Mouse (Mus musculus): ENCODE measurements at regions not wholly inside any gene's neighbourhood (a gene's known extent, or its start where the extent isn't known, plus 50 kb on each side); places are given as distances from the start of the nearest gene placed in this dataset.

GRCm38 (mm10) chr13:73031217-73031616, 229.1 kb upstream of the Irx4 start:
- Histone ChIP-seq H3K27ac (no peak overlapping the region), H3K4me1 (peaks cover 23% of the 10 kb centered on the region), H3K9ac (no peak overlapping the region), H3K4me2 (replicated peaks) (no peak overlapping the region), H3K4me3 (no peak overlapping the region), H3K36me3 (no peaks in the 10 kb centered on the region), H3K27me3 (peaks cover 7% of the 10 kb centered on the region; the same call in 1 of the 2 replicates), H3K9me3 (replicated peaks) (no peaks in the 10 kb centered on the region)
- 83% methylated on average over 3 of the region's 3 CpGs for WGBS
- ATAC-seq (ENCODE audit: low FRiP score) = no peak

- no peak for ATAC-seq (ENCODE audit: low FRiP score)
- no peaks in the 10 kb centered on the region for H3K9me3 ChIP-seq (replicated peaks)
- WGBS = 30% methylated on average over 3 of the region's 3 CpGs
- H3K4me3 ChIP-seq = no peak overlapping the region
- no peak overlapping the region for H3K4me2 ChIP-seq (replicated peaks)
- peaks cover 27% of the 10 kb centered on the region for H3K4me1 ChIP-seq
- peaks cover 13% of the 10 kb centered on the region; the same call in 1 of the 2 replicates for H3K27me3 ChIP-seq
- H3K27ac ChIP-seq = no peak overlapping the region
- no peak overlapping the region for H3K9ac ChIP-seq
- H3K36me3 ChIP-seq = no peaks in the 10 kb centered on the region
Measured at GRCm38 (mm10) chr13:73033055-73033454, 227.2 kb upstream of the Irx4 start.

GRCm38 (mm10) chr13:73034065-73034831, 226.0 kb upstream of the Irx4 start:
- H3K27me3 ChIP-seq = peaks cover 22% of the 10 kb centered on the region

GRCm38 (mm10) chr13:73034886-73035285, 225.4 kb upstream of the Irx4 start:
- 33% methylated on average over 10 of the region's 10 CpGs for WGBS
- H3K4me1 ChIP-seq = peaks cover 27% of the 10 kb centered on the region
- no peaks in the 10 kb centered on the region for H3K36me3 ChIP-seq
- peak overlapping the region; percentile 64 for H3K27ac ChIP-seq
- H3K9me3 ChIP-seq (replicated peaks) = no peaks in the 10 kb centered on the region
- H3K9ac ChIP-seq = no peak overlapping the region
- no peak overlapping the region for H3K4me2 ChIP-seq (replicated peaks)
- no peak overlapping the region for H3K4me3 ChIP-seq
- H3K27me3 ChIP-seq = peaks cover 23% of the 10 kb centered on the region
- ATAC-seq (ENCODE audit: low FRiP score) = peak; percentile 81

More at GRCm38 (mm10) chr13:73034065-73034831, 226.0 kb upstream of the Irx4 start:
- Histone ChIP-seq H3K36me3 (no peaks in the 10 kb centered on the region), H3K9ac (no peak overlapping the region), H3K4me1 (peaks cover 27% of the 10 kb centered on the region), H3K4me3 (no peak overlapping the region), H3K27ac (peak overlapping the region; percentile 64), H3K4me2 (replicated peaks) (no peak overlapping the region), H3K9me3 (replicated peaks) (no peaks in the 10 kb centered on the region)
- WGBS = 10% methylated on average over 10 of the region's 10 CpGs
- peak; percentile 93 for ATAC-seq (ENCODE audit: low FRiP score)

- no peaks in the 10 kb centered on the region for H3K36me3 ChIP-seq
- peaks cover 23% of the 10 kb centered on the region for H3K27me3 ChIP-seq
- H3K4me2 ChIP-seq (replicated peaks) = no peak overlapping the region
- 25% methylated on average over 2 of the region's 2 CpGs for WGBS
- H3K4me3 ChIP-seq = no peak overlapping the region
- H3K4me1 ChIP-seq = peaks cover 27% of the 10 kb centered on the region
- H3K9ac ChIP-seq = no peak overlapping the region
- H3K27ac ChIP-seq = peak overlapping the region; percentile 80
- peak; percentile 26; the same call in 1 of the 2 replicates for ATAC-seq (ENCODE audit: low FRiP score)
- H3K9me3 ChIP-seq (replicated peaks) = no peaks in the 10 kb centered on the region
Measured at GRCm38 (mm10) chr13:73035336-73035940, 224.8 kb upstream of the Irx4 start.

GRCm38 (mm10) chr13:73039731-73040130, 220.5 kb upstream of the Irx4 start:
- 84% methylated on average over 5 of the region's 5 CpGs for WGBS
- Histone ChIP-seq H3K4me1 (peaks cover 32% of the 10 kb centered on the region), H3K9me3 (replicated peaks) (no peaks in the 10 kb centered on the region; the same call in 1 of the 2 replicates), H3K9ac (no peak overlapping the region), H3K27me3 (peaks cover 29% of the 10 kb centered on the region), H3K36me3 (no peaks in the 10 kb centered on the region), H3K4me2 (replicated peaks) (no peak overlapping the region), H3K27ac (no peak overlapping the region), H3K4me3 (no peak overlapping the region)
- ATAC-seq (ENCODE audit: low FRiP score) = no peak

- H3K4me2 ChIP-seq (replicated peaks) = no peak overlapping the region
- peak overlapping the region; percentile 69 for H3K27ac ChIP-seq
- no peaks in the 10 kb centered on the region; the same call in 1 of the 2 replicates for H3K9me3 ChIP-seq (replicated peaks)
- ATAC-seq (ENCODE audit: low FRiP score) = peak; percentile 93
- no peak overlapping the region for H3K4me3 ChIP-seq
- no peaks in the 10 kb centered on the region for H3K36me3 ChIP-seq
- 30% methylated on average over 14 of the region's 14 CpGs for WGBS
- peaks cover 29% of the 10 kb centered on the region for H3K27me3 ChIP-seq
- H3K9ac ChIP-seq = no peak overlapping the region
- peaks cover 19% of the 10 kb centered on the region for H3K4me1 ChIP-seq
Measured at GRCm38 (mm10) chr13:73041233-73042040, 218.8 kb upstream of the Irx4 start.

- peak; percentile 86 for ATAC-seq (ENCODE audit: low FRiP score)
- no peaks in the 10 kb centered on the region for H3K9me3 ChIP-seq (replicated peaks)
- peaks cover 36% of the 10 kb centered on the region for H3K4me1 ChIP-seq
- peak overlapping the region; percentile 26 for H3K4me2 ChIP-seq (replicated peaks)
- H3K27ac ChIP-seq = peak overlapping the region; percentile 23; the same call in 1 of the 2 replicates
- peaks cover 58% of the 10 kb centered on the region for H3K27me3 ChIP-seq
- H3K4me3 ChIP-seq = no peak overlapping the region
- no peak overlapping the region for H3K9ac ChIP-seq
- 25% methylated on average over 13 of the region's 13 CpGs for WGBS
- H3K36me3 ChIP-seq = no peaks in the 10 kb centered on the region
Measured at GRCm38 (mm10) chr13:73069840-73070530, 190.3 kb upstream of the Irx4 start.

GRCm38 (mm10) chr13:73070531-73070908, 189.8 kb upstream of the Irx4 start:
- Histone ChIP-seq H3K36me3 (no peaks in the 10 kb centered on the region), H3K9me3 (replicated peaks) (no peaks in the 10 kb centered on the region), H3K27me3 (peaks cover 53% of the 10 kb centered on the region), H3K4me1 (peaks cover 36% of the 10 kb centered on the region), H3K9ac (no peak overlapping the region), H3K4me3 (no peak overlapping the region), H3K4me2 (replicated peaks) (no peak overlapping the region; the same call in 1 of the 2 replicates), H3K27ac (peak overlapping the region; percentile 23; the same call in 1 of the 2 replicates)
- whole genome bisulfite sequencing = 29% methylated on average over 7 of the region's 7 CpGs
- ATAC-seq (ENCODE audit: low FRiP score) = peak; percentile 63

GRCm38 (mm10) chr13:73071032-73071431, 189.2 kb upstream of the Irx4 start:
- H3K27me3 ChIP-seq = peaks cover 48% of the 10 kb centered on the region
- H3K4me3 ChIP-seq = no peak overlapping the region
- H3K9ac ChIP-seq = no peak overlapping the region
- no peaks in the 10 kb centered on the region for H3K36me3 ChIP-seq
- peak; percentile 11; the same call in 1 of the 2 replicates for ATAC-seq (ENCODE audit: low FRiP score)
- no peaks in the 10 kb centered on the region for H3K9me3 ChIP-seq (replicated peaks)
- H3K4me1 ChIP-seq = peaks cover 36% of the 10 kb centered on the region
- H3K27ac ChIP-seq = peak overlapping the region; percentile 23
- WGBS = 34% methylated on average over 8 of the region's 8 CpGs
- no peak overlapping the region for H3K4me2 ChIP-seq (replicated peaks)

GRCm38 (mm10) chr13:73071854-73072852, 188.1 kb upstream of the Irx4 start:
- 66% methylated on average over 6 of the region's 6 CpGs for WGBS

More at GRCm38 (mm10) chr13:73071854-73072852, 188.1 kb upstream of the Irx4 start:
- peaks cover 40% of the 10 kb centered on the region for H3K27me3 ChIP-seq
- ATAC-seq (ENCODE audit: low FRiP score) = no peak
- no peak overlapping the region for H3K9ac ChIP-seq
- no peaks in the 10 kb centered on the region for H3K36me3 ChIP-seq
- peaks cover 35% of the 10 kb centered on the region for H3K4me1 ChIP-seq
- no peak overlapping the region for H3K27ac ChIP-seq
- H3K4me3 ChIP-seq = no peak overlapping the region
- no peaks in the 10 kb centered on the region for H3K9me3 ChIP-seq (replicated peaks)
- no peak overlapping the region for H3K4me2 ChIP-seq (replicated peaks)

Data from hindbrain, embryonic 12.5 days (tissue).